Mouse (Mus musculus): Measurements from ENCODE around the gene Zc3h12d.

Gene Zc3h12d

GRCm38 (mm10) chr10:7888256-7888868, 56.1 kb downstream of the Zc3h12d start:
- TF ChIP-seq GATA4 (IDR thresholded peaks at IDR 0.05; ENCODE audit: insufficient replicate concordance, low read length): no peak

GRCm38 (mm10) chr10:7900719-7901627, 68.7 kb downstream of the Zc3h12d start:
- TF ChIP-seq GATA4 (IDR thresholded peaks at IDR 0.05; ENCODE audit: insufficient replicate concordance, low read length): no peak

GRCm38 (mm10) chr10:7904157-7904556, 71.9 kb downstream of the Zc3h12d start:
- no peak for TF ChIP-seq GATA4 (IDR thresholded peaks at IDR 0.05; ENCODE audit: insufficient replicate concordance, low read length)

GRCm38 (mm10) chr10:7907151-7907550, 74.9 kb downstream of the Zc3h12d start:
- no peak for TF ChIP-seq GATA4 (IDR thresholded peaks at IDR 0.05; ENCODE audit: insufficient replicate concordance, low read length)

GRCm38 (mm10) chr10:7911268-7911667, 79.0 kb downstream of the Zc3h12d start:
- no peak for TF ChIP-seq GATA4 (IDR thresholded peaks at IDR 0.05; ENCODE audit: insufficient replicate concordance, low read length)
